Mouse (Mus musculus): ENCODE data around the gene Eif3f. TPM values are rescaled to one million over a fixed set of nuclear protein-coding genes. Genes with fewer than 3 reads are reported as not detected.

Gene Eif3f
- polyA plus RNA-seq, 1 experiment from 2014 or later: 76.7 TPM

DNA sequence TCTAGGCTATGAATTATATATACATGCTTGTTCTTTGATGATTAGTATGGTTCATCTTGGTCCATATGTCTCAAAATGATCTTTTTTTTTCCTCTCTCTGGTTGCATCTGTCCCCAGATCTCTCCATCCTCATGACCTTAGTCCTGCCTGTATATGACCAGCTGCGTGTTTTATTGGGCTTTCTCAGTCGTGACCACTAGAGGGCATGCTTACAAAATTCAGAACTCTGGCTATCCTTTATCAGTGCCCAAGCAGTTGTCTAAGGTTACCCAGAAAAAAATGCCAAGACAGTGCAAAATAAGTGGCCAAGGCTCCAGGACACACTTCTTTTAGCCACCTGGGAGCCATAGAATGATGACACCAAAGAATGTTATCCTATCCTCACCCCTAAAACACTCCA lies 9.8 kb downstream of the Eif3f start:
- peak; percentile 61 for ATAC-seq
- Histone ChIP-seq H3K4me2 (replicated peaks) (no peak overlapping the region), H3K4me1 (replicated peaks) (no peaks in the 10 kb centered on the region), H3K36me3 (peaks cover 41% of the 10 kb centered on the region), H3K9me3 (no peaks in the 10 kb centered on the region), H3K27ac (no peak overlapping the region), H3K9ac (no peak overlapping the region), H3K27me3 (replicated peaks) (no peaks in the 10 kb centered on the region), H3K4me3 (replicated peaks) (no peak overlapping the region)
- 3% methylated on average over 2 of the region's 2 CpGs for WGBS

DNA sequence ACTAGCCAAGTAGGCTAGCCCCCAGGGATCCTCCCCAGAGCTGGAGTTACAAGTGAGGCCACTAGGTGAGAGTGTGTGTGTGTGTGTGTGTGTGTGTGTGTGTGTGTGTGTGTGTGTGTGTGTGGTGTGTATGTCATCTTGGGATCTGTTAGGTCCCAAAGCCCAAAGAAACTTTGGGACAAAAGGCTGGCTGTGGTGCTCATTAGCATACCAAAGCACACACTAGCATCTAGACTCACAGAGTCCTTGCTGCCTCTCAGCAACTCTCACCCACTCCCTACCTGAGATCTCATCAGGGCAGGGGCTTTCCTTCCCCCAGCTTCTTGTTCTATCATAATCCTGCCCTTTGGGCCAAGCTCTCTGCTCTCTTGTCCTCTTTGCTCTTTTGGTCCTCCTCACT lies 14.4 kb downstream of the Eif3f start:
- Histone ChIP-seq H3K27me3 (replicated peaks) (peaks cover 38% of the 10 kb centered on the region), H3K4me2 (replicated peaks) (no peak overlapping the region), H3K4me3 (replicated peaks) (no peak overlapping the region), H3K4me1 (replicated peaks) (peaks cover 9% of the 10 kb centered on the region), H3K9ac (no peak overlapping the region), H3K27ac (no peak overlapping the region), H3K9me3 (no peaks in the 10 kb centered on the region), H3K36me3 (peaks cover 10% of the 10 kb centered on the region; the same call in 1 of the 2 replicates)
- ATAC-seq: no peak

DNA sequence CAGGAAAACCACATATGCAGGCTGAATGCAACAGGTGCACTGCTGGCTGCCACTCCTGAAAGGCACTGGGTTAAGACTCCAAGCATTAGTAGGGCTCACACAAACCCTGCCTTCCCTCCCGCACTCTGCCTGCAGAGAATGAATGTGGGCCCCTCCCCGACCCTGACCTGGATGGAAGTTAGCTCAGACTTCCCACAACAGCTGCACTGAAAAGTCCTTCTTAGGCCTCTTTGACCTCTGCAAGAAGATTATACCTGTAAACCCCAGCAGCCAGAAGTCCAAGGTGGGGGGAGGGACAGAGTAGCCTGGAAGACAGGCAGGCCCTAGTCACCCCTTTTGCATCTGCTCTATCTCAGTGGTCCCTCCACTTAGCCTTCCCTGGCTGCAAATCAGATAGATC lies 15.1 kb downstream of the Eif3f start:
- Histone ChIP-seq H3K4me1 (replicated peaks) (peaks cover 9% of the 10 kb centered on the region), H3K9me3 (no peaks in the 10 kb centered on the region), H3K27me3 (replicated peaks) (peaks cover 38% of the 10 kb centered on the region), H3K4me2 (replicated peaks) (no peak overlapping the region), H3K9ac (no peak overlapping the region), H3K27ac (no peak overlapping the region), H3K4me3 (replicated peaks) (no peak overlapping the region), H3K36me3 (peaks cover 5% of the 10 kb centered on the region; the same call in 1 of the 2 replicates)
- no peak for ATAC-seq
- WGBS: 37% methylated on average over 2 of the region's 2 CpGs

DNA sequence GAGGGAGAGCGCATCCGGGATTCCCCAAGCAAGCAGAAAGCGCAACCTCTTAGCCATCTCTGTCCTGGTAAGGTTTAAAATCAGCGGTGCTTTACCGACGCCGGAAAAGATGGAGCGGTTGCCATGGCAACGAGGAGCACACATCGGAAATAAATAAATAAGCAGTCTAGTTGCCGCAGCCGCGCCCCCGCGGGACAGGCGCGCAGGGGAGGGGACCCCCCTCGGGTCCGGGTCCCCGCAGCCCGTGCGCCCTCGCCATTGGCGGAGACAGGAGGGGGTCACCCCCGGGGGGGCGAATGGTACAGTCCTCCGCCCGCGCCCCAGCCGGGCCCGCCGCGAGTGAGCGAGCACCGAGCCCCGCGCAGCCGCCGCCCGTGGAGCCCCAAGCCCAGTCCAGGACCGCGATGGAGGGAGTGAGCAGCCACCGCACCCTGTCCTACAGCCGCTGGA lies 16.1 kb downstream of the Eif3f start, which contains the start of gene Tub:
Tub (plus strand) TSS at position 27 of the 450 bp plus-strand sequence.
- peaks cover 9% of the 10 kb centered on the region for H3K4me1 ChIP-seq (replicated peaks)
- WGBS: under 1% methylated on average over 43 of the region's 44 CpGs
- H3K4me3 ChIP-seq (replicated peaks): peak within 1 kb of the TSS; percentile 43
- 0 out of 2 replicates have a peak within 1 kb of the TSS, but pooled peaks have one; percentile 17 for H3K9ac ChIP-seq
- no peaks in the 10 kb centered on the region for H3K36me3 ChIP-seq
- H3K27ac ChIP-seq: no peak within 1 kb of the TSS
- no peaks in the 10 kb centered on the region for H3K9me3 ChIP-seq
- H3K27me3 ChIP-seq (replicated peaks): peaks cover 38% of the 10 kb centered on the region
- H3K4me2 ChIP-seq (replicated peaks): peak within 1 kb of the TSS; percentile 88
- ATAC-seq: peak; percentile 68

DNA sequence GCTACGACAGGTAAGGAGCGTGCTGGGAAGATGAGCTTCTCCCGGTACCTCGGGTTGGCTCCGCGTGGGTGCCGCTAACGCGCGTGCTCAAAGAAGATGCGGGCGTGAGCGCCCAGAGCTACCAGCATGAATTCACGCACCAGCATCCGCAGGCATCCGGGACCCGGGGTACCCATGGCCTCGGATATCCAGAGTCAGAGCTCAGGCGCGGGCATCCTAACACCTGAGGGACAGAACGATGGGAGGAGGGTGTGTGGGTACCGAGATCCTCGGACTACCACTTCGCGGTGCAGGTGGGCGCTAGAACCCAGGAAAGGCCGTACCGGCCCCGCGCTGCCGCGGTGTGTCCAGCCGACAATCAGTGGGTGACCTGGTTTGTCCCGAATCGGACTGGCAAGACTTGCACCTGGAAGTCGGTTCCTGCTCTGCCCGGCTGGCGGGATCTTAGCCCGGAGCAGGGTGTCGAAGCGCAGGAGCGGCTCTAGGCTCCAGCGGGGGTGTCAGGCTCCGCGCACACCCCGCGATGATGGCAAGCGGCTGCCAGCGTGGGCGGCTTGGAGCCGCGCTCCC lies 16.6 kb downstream of the Eif3f start:
- no peaks in the 10 kb centered on the region for H3K36me3 ChIP-seq
- no peaks in the 10 kb centered on the region for H3K9me3 ChIP-seq
- H3K4me3 ChIP-seq (replicated peaks): peak overlapping the region; percentile 43
- H3K9ac ChIP-seq: 0 out of 2 replicates have a peak overlapping the region, but pooled peaks have one; percentile 17
- no peak overlapping the region for H3K27ac ChIP-seq
- H3K4me2 ChIP-seq (replicated peaks): peak overlapping the region; percentile 88
- peaks cover 38% of the 10 kb centered on the region for H3K27me3 ChIP-seq (replicated peaks)
- peaks cover 9% of the 10 kb centered on the region for H3K4me1 ChIP-seq (replicated peaks)
- under 1% methylated on average over 52 of the region's 52 CpGs for WGBS
- ATAC-seq: peak; percentile 18; the same call in 1 of the 2 replicates

DNA sequence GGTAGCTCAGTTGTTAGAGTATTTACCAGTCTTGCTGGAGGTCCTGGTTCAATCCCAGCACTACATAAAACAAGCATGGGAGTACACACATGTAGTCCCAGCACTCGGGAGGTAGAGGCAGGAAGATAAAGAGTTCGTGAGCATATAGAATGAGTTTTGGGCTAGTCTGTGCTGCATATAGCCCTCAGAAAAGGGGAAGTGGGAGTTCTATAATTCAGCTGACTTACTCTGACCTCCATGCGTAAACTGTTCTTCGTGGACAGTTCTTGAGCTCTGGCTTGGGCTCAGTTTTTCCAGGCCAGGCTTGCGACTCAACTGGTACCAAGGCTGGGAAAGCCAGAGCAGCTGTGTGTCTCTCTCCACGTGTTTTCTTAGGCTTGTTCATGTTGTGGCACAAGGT lies 18.6 kb downstream of the Eif3f start:
- no peak overlapping the region for H3K4me3 ChIP-seq (replicated peaks)
- H3K9ac ChIP-seq: no peak overlapping the region
- no peak overlapping the region for H3K27ac ChIP-seq
- H3K4me2 ChIP-seq (replicated peaks): no peak overlapping the region
- no peaks in the 10 kb centered on the region for H3K36me3 ChIP-seq
- no peaks in the 10 kb centered on the region for H3K9me3 ChIP-seq
- ATAC-seq: no peak
- peaks cover 9% of the 10 kb centered on the region for H3K4me1 ChIP-seq (replicated peaks)
- H3K27me3 ChIP-seq (replicated peaks): peaks cover 38% of the 10 kb centered on the region
- WGBS: 79% methylated on average over 6 of the region's 6 CpGs

DNA sequence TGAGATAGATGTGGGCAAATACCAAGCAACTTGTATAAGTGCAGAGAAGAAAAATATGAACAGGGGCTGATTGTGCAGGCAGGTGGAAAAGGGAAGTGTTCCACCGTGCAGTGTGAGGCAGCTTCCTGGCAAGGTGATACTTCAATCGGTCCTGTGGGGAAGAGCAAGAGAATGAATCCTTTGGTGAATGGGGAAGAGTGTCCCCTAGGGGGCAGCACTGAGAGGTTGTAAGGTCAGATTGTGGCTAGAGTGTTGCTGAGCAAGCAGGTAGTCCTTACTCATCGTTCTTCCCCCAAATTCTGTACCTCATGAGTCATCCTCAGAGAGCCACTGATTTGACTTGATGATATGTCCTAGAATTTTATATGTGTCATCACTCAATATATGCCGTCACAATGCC lies 20.0 kb downstream of the Eif3f start:
- Histone ChIP-seq H3K4me2 (replicated peaks) (no peak overlapping the region), H3K4me1 (replicated peaks) (peaks cover 9% of the 10 kb centered on the region), H3K27ac (no peak overlapping the region), H3K9me3 (no peaks in the 10 kb centered on the region), H3K36me3 (no peaks in the 10 kb centered on the region), H3K27me3 (replicated peaks) (peaks cover 36% of the 10 kb centered on the region), H3K9ac (no peak overlapping the region), H3K4me3 (replicated peaks) (no peak overlapping the region)
- ATAC-seq: no peak
- WGBS: 48% methylated on average over 4 of the region's 4 CpGs

DNA sequence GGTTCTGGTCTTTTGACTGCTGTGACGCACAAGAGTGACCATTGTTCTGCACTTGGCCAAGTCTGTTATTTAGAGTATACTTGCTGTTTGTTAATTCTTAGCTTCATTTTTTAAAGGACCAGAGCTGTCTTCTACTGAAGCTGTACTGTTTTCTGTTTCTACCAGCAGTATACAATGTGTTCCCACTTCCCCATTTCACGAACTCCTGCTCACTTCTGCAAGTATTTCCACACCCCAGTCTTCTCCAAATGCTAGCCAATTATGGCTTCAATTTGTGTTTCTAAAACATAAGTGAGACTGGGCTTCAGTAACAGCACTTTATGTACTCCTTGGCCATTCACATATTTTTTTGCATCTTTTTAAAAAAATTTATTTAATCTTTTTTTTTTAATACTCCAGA lies 23.5 kb downstream of the Eif3f start:
- Histone ChIP-seq H3K4me1 (replicated peaks) (no peaks in the 10 kb centered on the region), H3K4me3 (replicated peaks) (no peak overlapping the region), H3K36me3 (no peaks in the 10 kb centered on the region), H3K9me3 (no peaks in the 10 kb centered on the region), H3K27ac (no peak overlapping the region), H3K4me2 (replicated peaks) (no peak overlapping the region), H3K27me3 (replicated peaks) (0 out of 2 replicates have a peak, but pooled peaks cover 6% of the 10 kb centered on the region), H3K9ac (no peak overlapping the region)
- ATAC-seq: no peak
- WGBS: 71% methylated on average over 2 of the region's 2 CpGs

DNA sequence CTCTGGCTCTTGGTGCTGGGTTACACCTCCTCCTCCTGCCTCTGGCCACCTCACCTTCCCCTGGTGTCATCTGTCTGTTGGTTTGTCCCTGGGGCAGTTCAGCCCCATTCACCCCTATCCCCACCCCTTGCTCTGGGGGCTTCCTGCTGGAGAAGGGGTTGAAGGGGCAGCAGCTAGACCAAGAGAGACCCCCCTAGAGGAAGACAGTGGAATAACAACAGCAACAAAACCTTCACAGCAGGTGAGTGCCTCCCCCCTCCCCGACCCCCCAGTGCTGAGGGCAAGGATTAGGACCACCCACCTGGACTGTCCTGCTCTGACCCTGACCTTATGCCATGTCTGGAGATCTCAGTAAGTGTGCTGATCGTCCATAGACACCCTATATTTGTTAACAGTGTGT lies 31.8 kb downstream of the Eif3f start:
- ATAC-seq: no peak

DNA sequence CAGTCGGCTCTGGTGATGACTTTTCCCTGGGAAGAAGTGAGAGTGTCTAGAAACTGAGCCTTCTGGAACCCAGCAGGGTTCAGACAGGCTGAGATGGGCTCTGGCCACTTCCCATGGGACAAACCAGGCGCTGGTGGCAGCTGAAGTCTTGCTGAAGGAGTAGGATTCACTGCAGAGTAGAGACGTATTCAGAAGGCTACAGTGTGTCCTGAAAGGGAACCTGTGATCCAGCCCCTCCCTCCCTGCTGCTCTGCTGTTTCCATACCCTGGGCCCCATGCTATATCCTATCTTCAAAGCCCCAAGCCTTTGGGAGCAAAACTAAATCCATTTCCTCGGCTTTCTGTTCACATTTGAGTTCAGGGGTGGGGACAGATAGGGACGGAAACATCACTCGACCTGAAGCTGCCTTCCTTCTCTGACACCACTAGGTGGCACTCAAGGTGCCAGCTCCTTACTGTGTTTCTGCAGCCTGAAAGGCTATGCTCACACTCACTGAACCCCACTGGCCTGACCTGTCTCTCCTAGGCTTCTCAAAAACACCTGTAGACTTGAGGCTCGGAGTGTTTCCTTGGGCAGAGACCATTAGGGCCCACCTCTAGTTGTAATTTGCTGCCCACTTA lies 32.6 kb downstream of the Eif3f start:
- H3K9ac ChIP-seq: no peak overlapping the region
- 28% methylated on average over 7 of the region's 7 CpGs for WGBS

More for the DNA sequence above, 31.8 kb downstream of the Eif3f start:
- no peaks in the 10 kb centered on the region for H3K9me3 ChIP-seq
- no peak overlapping the region for H3K27ac ChIP-seq
- H3K9ac ChIP-seq: no peak overlapping the region
- no peak overlapping the region for H3K4me3 ChIP-seq (replicated peaks)
- H3K27me3 ChIP-seq (replicated peaks): no peaks in the 10 kb centered on the region
- 45% methylated on average over 2 of the region's 2 CpGs for WGBS
- no peaks in the 10 kb centered on the region for H3K36me3 ChIP-seq
- no peak overlapping the region for H3K4me2 ChIP-seq (replicated peaks)
- H3K4me1 ChIP-seq (replicated peaks): no peaks in the 10 kb centered on the region

DNA sequence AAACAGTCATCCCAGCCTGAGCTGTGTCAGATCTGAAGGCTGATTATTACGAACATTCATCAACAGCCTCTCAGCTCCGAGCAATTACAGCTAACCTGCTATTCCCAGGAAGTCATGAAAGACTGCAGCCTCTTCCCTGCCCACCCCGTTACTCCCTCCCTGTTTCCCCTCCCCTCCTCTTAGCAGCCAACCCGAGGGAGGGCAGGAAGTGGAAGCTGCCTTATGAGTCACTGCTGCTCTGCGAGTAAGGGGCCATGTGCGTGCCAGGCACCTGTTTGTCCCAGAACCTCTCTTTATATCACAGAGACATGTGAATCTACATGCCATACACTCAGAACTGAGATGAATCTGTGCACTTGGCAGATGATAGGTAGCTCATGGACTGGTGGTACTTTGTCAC lies 34.0 kb downstream of the Eif3f start:
- H3K9ac ChIP-seq: no peak overlapping the region
- no peaks in the 10 kb centered on the region for H3K4me1 ChIP-seq (replicated peaks)
- 25% methylated on average over 6 of the region's 6 CpGs for WGBS
- no peak overlapping the region for H3K27ac ChIP-seq
- H3K27me3 ChIP-seq (replicated peaks): no peaks in the 10 kb centered on the region
- no peaks in the 10 kb centered on the region for H3K9me3 ChIP-seq
- no peak overlapping the region for H3K4me3 ChIP-seq (replicated peaks)
- H3K4me2 ChIP-seq (replicated peaks): no peak overlapping the region
- peak; percentile 39; the same call in 1 of the 2 replicates for ATAC-seq
- no peaks in the 10 kb centered on the region for H3K36me3 ChIP-seq

More for the DNA sequence above, 32.6 kb downstream of the Eif3f start:
- peak; percentile 78 for ATAC-seq
- no peaks in the 10 kb centered on the region for H3K9me3 ChIP-seq
- H3K4me3 ChIP-seq (replicated peaks): no peak overlapping the region
- no peaks in the 10 kb centered on the region for H3K36me3 ChIP-seq
- no peaks in the 10 kb centered on the region for H3K27me3 ChIP-seq (replicated peaks)
- no peak overlapping the region for H3K4me2 ChIP-seq (replicated peaks)
- H3K4me1 ChIP-seq (replicated peaks): no peaks in the 10 kb centered on the region
- no peak overlapping the region for H3K27ac ChIP-seq

DNA sequence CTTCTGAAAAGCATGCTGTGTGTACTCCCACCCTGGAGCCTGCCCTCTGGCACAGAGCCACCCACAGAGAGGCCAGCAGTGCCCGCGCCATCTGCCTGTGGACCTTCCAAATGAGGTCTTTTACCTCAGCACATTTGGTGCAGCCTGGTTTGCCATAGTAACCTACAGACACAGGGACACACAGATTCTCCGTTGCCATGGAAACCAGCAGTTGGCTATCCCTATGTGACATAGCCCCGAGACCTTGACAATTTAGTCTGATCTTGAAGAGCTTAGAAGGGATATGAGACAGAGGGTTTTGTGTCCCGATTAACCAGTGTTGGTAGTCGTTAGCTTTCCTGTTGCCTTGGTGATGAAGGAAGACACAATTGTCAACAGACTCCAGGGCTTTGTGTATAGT lies 38.1 kb downstream of the Eif3f start:
- Histone ChIP-seq H3K9me3 (no peaks in the 10 kb centered on the region), H3K4me2 (replicated peaks) (no peak overlapping the region), H3K36me3 (no peaks in the 10 kb centered on the region), H3K4me3 (replicated peaks) (no peak overlapping the region), H3K27ac (no peak overlapping the region), H3K27me3 (replicated peaks) (no peaks in the 10 kb centered on the region), H3K9ac (no peak overlapping the region), H3K4me1 (replicated peaks) (no peaks in the 10 kb centered on the region)
- ATAC-seq: 0 out of 2 replicates have a peak, but pooled peaks have one; percentile 21
- WGBS: 61% methylated on average over 6 of the region's 6 CpGs

Data from intestine, embryonic 15.5 days (tissue).